Mouse (Mus musculus) ES-Bruce4 (cell line): Measurements from ENCODE around the gene Flt3l. TPM values are rescaled to one million over a fixed set of nuclear protein-coding genes. Genes with fewer than 3 reads are reported as not detected.
A peak's percentile ranks its signal among the peaks of the same experiment; 100 is the strongest.

Experiments
- H3K27ac ChIP-seq: 2 replicates; pipeline ENCODE4 v1.5.1; 2012; ENCODE audit warnings: low read length, inconsistent platforms; ENCODE audit not compliant: insufficient read depth
- H3K27me3 ChIP-seq: 2 replicates; pipeline ENCODE4 v1.6.1; 2012; ENCODE audit warnings: mild to moderate bottlenecking, low read length, inconsistent platforms; ENCODE audit not compliant: control insufficient read depth, poor library complexity, insufficient read depth, severe bottlenecking
- H3K36me3 ChIP-seq: 2 replicates; pipeline ENCODE4 v1.6.1; 2012; ENCODE audit warnings: inconsistent platforms, mild to moderate bottlenecking, low read length, moderate library complexity; ENCODE audit not compliant: control insufficient read depth, poor library complexity, insufficient read depth, severe bottlenecking
- H3K4me1 ChIP-seq: one replicate; pipeline ENCODE4 v1.8.1; 2011; ENCODE audit warnings: low read length; ENCODE audit not compliant: control insufficient read depth, insufficient read depth
- H3K4me3 ChIP-seq: 2 replicates; pipeline ENCODE4 v1.5.1; 2011; ENCODE audit warnings: low read depth, mild to moderate bottlenecking, low read length
- H3K9ac ChIP-seq: 2 replicates; pipeline ENCODE4 v1.6.1; 2012; ENCODE audit warnings: low read depth, mild to moderate bottlenecking, inconsistent platforms; ENCODE audit not compliant: poor library complexity, severe bottlenecking
- H3K9me3 ChIP-seq: replicated peaks from 2 replicates; pipeline ENCODE4 v1.6.1; 2012; ENCODE audit warnings: mild to moderate bottlenecking, low read length, inconsistent platforms; ENCODE audit not compliant: control insufficient read depth, poor library complexity, insufficient read depth, severe bottlenecking
- CTCF ChIP-seq: IDR thresholded peaks from one replicate; pipeline ENCODE4 v1.8.1; 2011; ENCODE audit warnings: low read depth, low read length
- EP300 ChIP-seq: IDR thresholded peaks from 2 replicates; pipeline ENCODE4 v1.6.1; 2011; ENCODE audit warnings: low read depth, low read length; ENCODE audit not compliant: insufficient read depth
- POLR2A ChIP-seq: IDR thresholded peaks from one replicate; pipeline ENCODE4 v1.8.1; 2011; ENCODE audit warnings: low read length; ENCODE audit not compliant: insufficient read depth
- polyA plus RNA-seq: library from polyadenylated mRNA; stranded (reverse); fragments of >200 nt; gene quantifications from 2 replicates; pipeline ENCODE4 v1.2.4, GENCODE M21; 2011; ENCODE audit warnings: low read depth; ENCODE audit not compliant: missing spikeins, insufficient read depth, insufficient read length

Flt3l gene
- polyA plus RNA-seq, 1 experiment = 3.0 TPM

DNA sequence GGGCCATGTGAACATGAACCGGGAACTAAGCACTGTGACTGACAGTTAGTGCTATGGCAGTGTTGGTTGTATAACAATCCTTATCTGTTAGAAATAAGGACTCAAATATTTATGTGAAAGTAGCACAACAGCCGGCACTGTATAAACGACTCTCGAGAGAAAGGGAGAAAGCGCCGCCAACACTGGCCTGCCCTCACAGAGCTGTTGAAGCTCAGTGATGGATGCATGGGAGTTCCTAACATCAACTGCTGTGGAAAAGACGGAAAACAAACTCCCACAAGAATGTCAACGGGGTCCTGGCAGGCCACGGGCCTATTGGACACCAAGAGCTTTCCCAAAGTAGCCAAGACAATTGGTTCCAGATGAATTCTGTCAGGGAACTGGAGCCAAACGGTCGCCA, 15.1 kb upstream of the Flt3l start:
- Histone ChIP-seq H3K27ac (no peak overlapping the region), H3K4me1 (peaks cover 5% of the 10 kb centered on the region), H3K9me3 (no peaks in the 10 kb centered on the region), H3K4me3 (no peak overlapping the region), H3K27me3 (no peaks in the 10 kb centered on the region), H3K9ac (no peak overlapping the region), H3K36me3 (0 out of 2 replicates have a peak, but pooled peaks cover 2% of the 10 kb centered on the region)
- TF ChIP-seq POLR2A (no peak), EP300 (no peak), CTCF (no peak)

GRCm38 (mm10) chr7:45150321-45150720, 14.1 kb upstream of the Flt3l start:
- no peaks in the 10 kb centered on the region for H3K9me3 ChIP-seq
- peak overlapping the region; percentile 2; the same call in 1 of the 2 replicates for H3K27ac ChIP-seq
- no peak for TF ChIP-seq CTCF
- TF ChIP-seq EP300 = no peak
- no peak for TF ChIP-seq POLR2A
- no peaks in the 10 kb centered on the region for H3K27me3 ChIP-seq
- no peak overlapping the region for H3K4me3 ChIP-seq
- no peak overlapping the region for H3K9ac ChIP-seq
- peaks cover 5% of the 10 kb centered on the region for H3K4me1 ChIP-seq
- 0 out of 2 replicates have a peak, but pooled peaks cover 2% of the 10 kb centered on the region for H3K36me3 ChIP-seq

- Histone ChIP-seq H3K9ac (no peak overlapping the region), H3K9me3 (no peaks in the 10 kb centered on the region), H3K4me1 (peaks cover 5% of the 10 kb centered on the region), H3K36me3 (0 out of 2 replicates have a peak, but pooled peaks cover 2% of the 10 kb centered on the region), H3K27ac (no peak overlapping the region), H3K4me3 (no peak overlapping the region), H3K27me3 (no peaks in the 10 kb centered on the region)
- TF ChIP-seq EP300 (no peak), POLR2A (no peak), CTCF (no peak)
Measured at GRCm38 (mm10) chr7:45149545-45149944, 13.3 kb upstream of the Flt3l start.

GRCm38 (mm10) chr7:45148534-45149098, 12.4 kb upstream of the Flt3l start:
- TF ChIP-seq POLR2A = no peak
- TF ChIP-seq CTCF = no peak
- TF ChIP-seq EP300 = no peak

DNA sequence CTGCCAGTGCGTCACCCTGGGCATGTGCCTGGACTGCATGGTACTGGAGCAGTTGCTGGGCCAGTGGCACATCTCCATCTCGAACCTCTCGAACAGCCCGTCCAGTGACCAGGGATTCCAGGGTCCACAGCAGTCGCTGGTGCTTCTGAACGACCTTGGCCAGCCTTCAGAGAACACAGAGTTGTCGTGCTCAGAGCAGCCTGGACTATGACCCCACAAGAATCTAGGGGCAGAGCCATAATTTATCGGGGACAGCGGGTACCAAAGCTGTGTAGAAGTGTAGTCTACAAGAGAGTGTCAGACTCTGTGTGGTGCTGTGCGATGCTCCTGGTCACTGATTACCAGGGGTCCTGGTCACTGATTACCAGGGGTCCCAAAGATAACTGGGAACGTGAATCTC, 11.7 kb upstream of the Flt3l start:
- H3K36me3 ChIP-seq = 0 out of 2 replicates have a peak, but pooled peaks cover 2% of the 10 kb centered on the region
- no peak overlapping the region for H3K9ac ChIP-seq
- TF ChIP-seq CTCF (no peak), EP300 (no peak), POLR2A (no peak)
- H3K4me3 ChIP-seq = no peak overlapping the region
- peaks cover 5% of the 10 kb centered on the region for H3K4me1 ChIP-seq
- H3K27me3 ChIP-seq = no peaks in the 10 kb centered on the region
- no peaks in the 10 kb centered on the region for H3K9me3 ChIP-seq
- no peak overlapping the region for H3K27ac ChIP-seq

More at GRCm38 (mm10) chr7:45148534-45149098, 12.4 kb upstream of the Flt3l start:
- no peaks in the 10 kb centered on the region for H3K27me3 ChIP-seq
- H3K9me3 ChIP-seq = no peaks in the 10 kb centered on the region
- H3K4me3 ChIP-seq = no peak overlapping the region
- no peak overlapping the region for H3K9ac ChIP-seq
- 0 out of 2 replicates have a peak, but pooled peaks cover 2% of the 10 kb centered on the region for H3K36me3 ChIP-seq
- no peak overlapping the region for H3K27ac ChIP-seq
- H3K4me1 ChIP-seq = peaks cover 5% of the 10 kb centered on the region

DNA sequence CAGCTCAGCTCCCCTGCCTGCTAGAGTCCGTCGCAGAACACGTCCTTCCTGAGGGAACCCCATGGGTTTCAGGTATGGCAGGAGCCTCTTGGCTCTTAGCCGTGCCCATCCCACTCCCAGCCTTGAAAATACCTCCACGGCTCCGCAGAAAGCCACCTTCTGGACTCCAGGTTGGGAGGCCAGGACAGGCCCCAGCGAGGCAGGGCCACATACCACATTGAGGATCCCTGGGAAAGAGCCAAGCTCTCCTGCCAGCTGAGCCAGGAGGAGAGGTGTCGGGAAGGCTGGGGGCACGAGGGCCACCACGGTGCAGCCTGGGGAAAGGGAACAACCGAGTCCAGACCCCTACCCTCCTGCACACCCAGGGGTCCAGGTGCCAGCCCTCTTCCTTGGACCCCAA, 11.0 kb upstream of the Flt3l start:
- H3K27ac ChIP-seq = no peak overlapping the region
- H3K9ac ChIP-seq = no peak overlapping the region
- H3K9me3 ChIP-seq = no peaks in the 10 kb centered on the region
- H3K36me3 ChIP-seq = 0 out of 2 replicates have a peak, but pooled peaks cover 2% of the 10 kb centered on the region
- no peak for TF ChIP-seq POLR2A
- TF ChIP-seq EP300 = no peak
- no peak for TF ChIP-seq CTCF
- H3K4me1 ChIP-seq = peaks cover 5% of the 10 kb centered on the region
- no peaks in the 10 kb centered on the region for H3K27me3 ChIP-seq
- no peak overlapping the region for H3K4me3 ChIP-seq
